Mouse (Mus musculus) hindbrain, embryonic 10.5 days (tissue): ENCODE data around the gene Eno4. TPM values are rescaled to one million over a fixed set of nuclear protein-coding genes. Genes with fewer than 3 reads are reported as not detected.

ENCODE experiments used
- DNase-seq: peaks from one replicate; pipeline ENCODE4 v3.0.0-alpha.2; 2017; ENCODE audit warnings: low spot score
- H3K27ac ChIP-seq: fragments of 300-500 bp; sonication (generic); 2 replicates; pipeline ENCODE4 v1.5.1; 2016; ENCODE audit warnings: mild to moderate bottlenecking, moderate library complexity
- H3K27me3 ChIP-seq: fragments of 300-500 bp; sonication (generic); 2 replicates; pipeline ENCODE4 v1.6.1; 2016; ENCODE audit warnings: mild to moderate bottlenecking; ENCODE audit not compliant: poor library complexity, insufficient read depth, severe bottlenecking
- H3K36me3 ChIP-seq: fragments of 300-500 bp; sonication (generic); 2 replicates; pipeline ENCODE4 v1.6.1; 2016; ENCODE audit warnings: mild to moderate bottlenecking, moderate library complexity
- H3K4me1 ChIP-seq: fragments of 300-500 bp; sonication (generic); replicated peaks from 2 replicates; pipeline ENCODE4 v1.6.1; 2016; ENCODE audit warnings: mild to moderate bottlenecking
- H3K4me3 ChIP-seq: fragments of 300-500 bp; sonication (generic); 2 replicates; pipeline ENCODE4 v1.5.1; 2016; ENCODE audit warnings: mild to moderate bottlenecking, moderate library complexity
- H3K9me3 ChIP-seq: fragments of 300-500 bp; sonication (generic); 2 replicates; pipeline ENCODE4 v1.6.1; 2016; ENCODE audit warnings: mild to moderate bottlenecking, moderate library complexity
- WGBS: fragments of 180-500 bp; shearing (Covaris S2); methylation state at CpG from one replicate; pipeline ENCODE4 v1.1.7; 2016; 5-methylcytosine and 5-hydroxymethylcytosine counted together
- polyA plus RNA-seq: library from polyadenylated mRNA; unstranded; fragments of >200 nt; fragmentation: Nextera tagmentation; extraction: Ambion mirVana; gene quantifications from 2 replicates; pipeline ENCODE4 v1.2.1, GENCODE M21; 2016

The Eno4 gene
- polyA plus RNA-seq, 1 experiment from 2014 or later: 1.9 TPM

- H3K27ac ChIP-seq: peak overlapping the region; percentile 40; the same call in 1 of the 2 replicates
- WGBS: 11% methylated on average over 16 of the region's 16 CpGs
Measured at GRCm38 (mm10) chr19:58931081-58931800, 12.0 kb upstream of the Eno4 start.

GRCm38 (mm10) chr19:58933062-58933461 lies 10.2 kb upstream of the Eno4 start:
- no peak for DNase-seq
- H3K9me3 ChIP-seq: no peaks in the 10 kb centered on the region
- H3K4me3 ChIP-seq: no peak overlapping the region
- peaks cover 92% of the 10 kb centered on the region for H3K27me3 ChIP-seq
- peaks cover 40% of the 10 kb centered on the region for H3K4me1 ChIP-seq
- 6% methylated on average over 4 of the region's 4 CpGs for WGBS
- H3K36me3 ChIP-seq: no peaks in the 10 kb centered on the region
- H3K27ac ChIP-seq: no peak overlapping the region

More at GRCm38 (mm10) chr19:58931081-58931800, 12.0 kb upstream of the Eno4 start:
- Histone ChIP-seq H3K4me3 (peak overlapping the region; percentile 9; the same call in 1 of the 2 replicates), H3K9me3 (no peaks in the 10 kb centered on the region), H3K4me1 (peaks cover 32% of the 10 kb centered on the region), H3K27me3 (peaks cover 97% of the 10 kb centered on the region), H3K36me3 (no peaks in the 10 kb centered on the region)
- DNase-seq: peak; percentile 39

GRCm38 (mm10) chr19:58945959-58946358 lies 2.7 kb downstream of the Eno4 start:
- WGBS: 84% methylated on average over 7 of the region's 7 CpGs
- H3K27me3 ChIP-seq: peaks cover 53% of the 10 kb centered on the region
- no peaks in the 10 kb centered on the region for H3K36me3 ChIP-seq
- no peak overlapping the region for H3K4me3 ChIP-seq
- H3K27ac ChIP-seq: no peak overlapping the region
- DNase-seq: no peak
- no peaks in the 10 kb centered on the region for H3K9me3 ChIP-seq
- H3K4me1 ChIP-seq: peaks cover 15% of the 10 kb centered on the region

GRCm38 (mm10) chr19:58951521-58951920 lies 8.3 kb downstream of the Eno4 start:
- 92% methylated on average over 3 of the region's 3 CpGs for WGBS
- no peaks in the 10 kb centered on the region for H3K4me1 ChIP-seq
- H3K9me3 ChIP-seq: no peaks in the 10 kb centered on the region
- H3K27me3 ChIP-seq: peaks cover 72% of the 10 kb centered on the region
- no peak overlapping the region for H3K4me3 ChIP-seq
- H3K27ac ChIP-seq: no peak overlapping the region
- no peak for DNase-seq
- no peaks in the 10 kb centered on the region for H3K36me3 ChIP-seq

GRCm38 (mm10) chr19:58952236-58952635 lies 9.0 kb downstream of the Eno4 start:
- Histone ChIP-seq H3K27me3 (peaks cover 65% of the 10 kb centered on the region), H3K27ac (no peak overlapping the region), H3K9me3 (no peaks in the 10 kb centered on the region), H3K4me3 (no peak overlapping the region), H3K36me3 (no peaks in the 10 kb centered on the region), H3K4me1 (no peaks in the 10 kb centered on the region)
- WGBS: 82% methylated on average over 12 of the region's 13 CpGs
- DNase-seq: no peak

- H3K4me3 ChIP-seq: no peak overlapping the region
- DNase-seq: no peak
- WGBS: 91% methylated on average over 8 of the region's 8 CpGs
- H3K36me3 ChIP-seq: no peaks in the 10 kb centered on the region
- no peak overlapping the region for H3K27ac ChIP-seq
- no peaks in the 10 kb centered on the region for H3K4me1 ChIP-seq
- peaks cover 67% of the 10 kb centered on the region for H3K27me3 ChIP-seq
- no peaks in the 10 kb centered on the region for H3K9me3 ChIP-seq
Measured at GRCm38 (mm10) chr19:58954779-58955178, 11.6 kb downstream of the Eno4 start.

GRCm38 (mm10) chr19:58963011-58963410 lies 19.8 kb downstream of the Eno4 start:
- Histone ChIP-seq H3K9me3 (no peaks in the 10 kb centered on the region), H3K27me3 (peaks cover 80% of the 10 kb centered on the region), H3K27ac (no peak overlapping the region), H3K36me3 (no peaks in the 10 kb centered on the region), H3K4me3 (no peak overlapping the region), H3K4me1 (peaks cover 7% of the 10 kb centered on the region)
- WGBS: 83% methylated on average over 8 of the region's 8 CpGs
- DNase-seq: no peak

- no peak overlapping the region for H3K27ac ChIP-seq
- H3K36me3 ChIP-seq: no peaks in the 10 kb centered on the region
- H3K9me3 ChIP-seq: no peaks in the 10 kb centered on the region
- DNase-seq: peak; percentile 37
- 25% methylated on average over 15 of the region's 15 CpGs for WGBS
- peaks cover 96% of the 10 kb centered on the region for H3K27me3 ChIP-seq
- H3K4me1 ChIP-seq: peaks cover 24% of the 10 kb centered on the region
- peak overlapping the region; percentile 20 for H3K4me3 ChIP-seq
Measured at GRCm38 (mm10) chr19:58968731-58969506, 25.7 kb downstream of the Eno4 start.

GRCm38 (mm10) chr19:58970826-58971225 lies 27.6 kb downstream of the Eno4 start:
- Histone ChIP-seq H3K36me3 (no peaks in the 10 kb centered on the region), H3K4me3 (no peak overlapping the region), H3K4me1 (peaks cover 28% of the 10 kb centered on the region), H3K9me3 (no peaks in the 10 kb centered on the region), H3K27ac (no peak overlapping the region), H3K27me3 (peaks cover 98% of the 10 kb centered on the region)
- DNase-seq: no peak
- 83% methylated on average over 13 of the region's 13 CpGs for WGBS

GRCm38 (mm10) chr19:58974126-58974525 lies 30.9 kb downstream of the Eno4 start:
- Histone ChIP-seq H3K4me1 (peaks cover 17% of the 10 kb centered on the region), H3K36me3 (no peaks in the 10 kb centered on the region), H3K4me3 (no peak overlapping the region), H3K27me3 (peaks cover 99% of the 10 kb centered on the region), H3K27ac (no peak overlapping the region), H3K9me3 (no peaks in the 10 kb centered on the region)
- no peak for DNase-seq
- WGBS: 78% methylated on average over 8 of the region's 8 CpGs

GRCm38 (mm10) chr19:58975216-58975863 lies 32.1 kb downstream of the Eno4 start:
- Histone ChIP-seq H3K9me3 (no peaks in the 10 kb centered on the region), H3K4me1 (peaks cover 24% of the 10 kb centered on the region), H3K27ac (no peak overlapping the region), H3K27me3 (peaks cover 97% of the 10 kb centered on the region), H3K4me3 (no peak overlapping the region), H3K36me3 (no peaks in the 10 kb centered on the region)
- DNase-seq: no peak
- WGBS: 75% methylated on average over 11 of the region's 11 CpGs

- no peak for DNase-seq
- Histone ChIP-seq H3K4me3 (no peak overlapping the region), H3K27ac (peak overlapping the region; percentile 35; the same call in 1 of the 2 replicates)
Measured at GRCm38 (mm10) chr19:58978401-58979171, 35.4 kb downstream of the Eno4 start.

More at GRCm38 (mm10) chr19:58978401-58979171, 35.4 kb downstream of the Eno4 start:
- Histone ChIP-seq H3K4me1 (peaks cover 32% of the 10 kb centered on the region), H3K36me3 (no peaks in the 10 kb centered on the region), H3K9me3 (no peaks in the 10 kb centered on the region), H3K27me3 (peaks cover 96% of the 10 kb centered on the region)
- 66% methylated on average over 11 of the region's 11 CpGs for WGBS
